Mouse (Mus musculus): ENCODE measurements around the gene Tmem270.

DNA sequence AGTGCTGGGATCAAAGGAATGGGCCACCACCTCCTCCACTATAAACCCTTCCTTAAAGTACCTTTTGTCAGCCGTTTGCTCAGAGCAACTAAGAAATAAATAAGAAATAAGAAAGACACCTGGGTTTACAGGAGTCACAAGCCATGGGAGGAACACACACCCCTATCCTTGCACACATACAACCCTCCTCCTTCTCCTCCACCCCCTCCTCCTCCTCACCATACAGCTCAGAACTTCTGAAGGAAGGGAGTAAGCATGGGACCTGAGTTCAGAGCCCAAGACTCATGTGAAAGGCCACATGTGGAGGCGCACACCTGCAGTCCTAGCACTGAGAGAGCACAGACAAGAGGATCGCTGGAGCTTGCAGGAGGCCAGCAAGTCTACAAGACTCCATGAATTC lies 6.8 kb upstream of the Tmem270 start:
- TF ChIP-seq POLR2A (IDR thresholded peaks at IDR 0.05; ENCODE audit: insufficient read length, low read depth) (no peak), TCF3 (IDR thresholded peaks at IDR 0.05; ENCODE audit: insufficient read length, low read depth) (no peak), POLR2AphosphoS2 (IDR thresholded peaks at IDR 0.05; ENCODE audit: insufficient read length, low read depth) (no peak), MAX (IDR thresholded peaks at IDR 0.05; ENCODE audit: low read depth) (no peak), REST (IDR thresholded peaks at IDR 0.05; ENCODE audit: insufficient read depth, insufficient read length) (no peak), CEBPB (IDR thresholded peaks at IDR 0.05; ENCODE audit: insufficient read depth, poor library complexity, severe bottlenecking) (no peak), USF1 (IDR thresholded peaks at IDR 0.05; ENCODE audit: low read depth) (no peak), MYOD1 (IDR thresholded peaks at IDR 0.05; ENCODE audit: control insufficient read depth in 1 of 3, insufficient read length in 2 of 3, low read depth in 2 of 3) (no peak)
